Mouse (Mus musculus) right cerebral cortex, postnatal 10 days (tissue): ENCODE measurements around the gene Oca2.
A peak's percentile ranks its signal among the peaks of the same experiment; 100 is the strongest.

Experiments used
- DNase-seq, 2 experiments: peaks; one replicate each; pipeline ENCODE4 v3.0.0; 2021; ENCODE audit warnings: low spot score in 2 of 2

The Oca2 gene

GRCm38 (mm10) chr7:56239543-56239942, at the start of gene Oca2:
Oca2 (plus strand) TSS chr7:56239760.
- DNase-seq: no peak

DNA sequence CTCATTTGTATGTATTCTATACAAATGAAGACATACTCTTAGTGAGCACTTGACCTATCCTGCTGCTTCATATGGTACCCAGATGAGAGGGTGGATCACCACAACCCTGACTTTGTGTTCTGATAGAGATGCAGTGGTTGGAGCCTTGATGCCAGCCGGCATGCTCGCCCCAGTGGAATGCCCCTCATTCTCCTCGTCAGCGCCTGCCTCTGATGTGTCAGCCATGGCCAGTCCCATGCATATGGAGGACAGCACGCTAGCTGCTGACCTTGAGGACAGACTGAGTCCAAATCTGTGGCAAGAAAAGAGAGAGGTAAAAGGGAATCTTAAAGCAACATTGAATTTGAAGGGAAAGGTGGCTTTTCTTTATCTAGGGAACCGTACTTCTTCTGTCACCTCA, 48.5 kb upstream of the Oca2 start:
- DNase-seq: no peak

GRCm38 (mm10) chr7:56191661-56192060, 47.9 kb upstream of the Oca2 start:
- no peak for DNase-seq

DNA sequence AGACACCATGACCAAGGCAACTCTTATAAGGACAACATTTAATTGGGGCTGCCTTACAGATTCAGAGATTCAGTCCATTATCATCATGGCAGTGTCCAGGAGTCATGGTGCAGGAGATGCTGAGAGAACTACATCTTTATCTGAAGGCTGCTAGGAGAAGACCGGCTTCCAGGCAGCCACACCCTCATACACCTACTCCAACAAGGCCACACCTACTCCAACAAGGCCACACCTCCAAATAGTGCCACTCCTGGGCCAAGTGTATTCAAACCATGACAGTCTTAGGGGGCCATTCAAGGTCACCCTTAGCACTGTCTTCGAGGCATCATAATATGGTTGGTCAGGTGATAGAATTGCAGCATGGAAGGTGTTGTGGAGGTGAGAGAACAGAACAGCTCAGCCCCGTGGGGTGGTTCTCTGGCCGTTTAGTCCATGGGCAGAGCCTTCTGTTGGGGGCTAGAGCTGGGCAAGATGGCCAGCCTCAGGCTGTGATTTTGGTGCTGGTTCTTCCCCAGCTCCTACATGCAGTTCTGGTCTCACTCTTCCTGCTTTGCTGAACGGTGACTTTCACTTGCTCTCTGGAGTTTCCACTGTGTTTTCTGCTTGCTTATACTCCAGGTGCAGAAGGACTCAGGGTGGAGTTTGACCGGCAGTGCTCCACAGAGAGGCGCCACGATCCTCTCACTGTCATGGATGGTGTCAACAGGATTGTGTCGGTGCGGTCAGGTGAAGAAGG, 37.9 kb upstream of the Oca2 start:
- no peak for DNase-seq

GRCm38 (mm10) chr7:56202843-56203242, 36.7 kb upstream of the Oca2 start:
- no peak for DNase-seq

DNA sequence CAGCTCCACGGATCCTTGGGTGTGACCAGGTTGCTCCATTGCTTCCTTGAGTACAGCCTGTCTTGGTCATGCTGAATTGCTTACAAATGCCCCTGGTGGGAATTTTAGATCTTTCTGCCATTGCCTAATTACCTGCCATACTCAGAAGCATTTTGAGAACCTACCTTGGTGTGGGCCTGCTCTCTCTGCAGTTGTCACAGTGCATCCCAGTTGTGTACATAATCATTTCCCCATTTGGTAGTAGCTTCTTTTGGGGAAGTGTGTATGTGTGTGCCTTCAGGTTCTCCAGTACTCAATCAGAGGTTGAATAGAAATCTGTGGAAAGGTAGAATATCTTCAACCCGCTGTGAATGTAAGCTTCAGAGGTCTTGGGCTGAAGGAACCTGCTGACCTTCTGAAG, 36.3 kb upstream of the Oca2 start:
- DNase-seq: no peak

DNA sequence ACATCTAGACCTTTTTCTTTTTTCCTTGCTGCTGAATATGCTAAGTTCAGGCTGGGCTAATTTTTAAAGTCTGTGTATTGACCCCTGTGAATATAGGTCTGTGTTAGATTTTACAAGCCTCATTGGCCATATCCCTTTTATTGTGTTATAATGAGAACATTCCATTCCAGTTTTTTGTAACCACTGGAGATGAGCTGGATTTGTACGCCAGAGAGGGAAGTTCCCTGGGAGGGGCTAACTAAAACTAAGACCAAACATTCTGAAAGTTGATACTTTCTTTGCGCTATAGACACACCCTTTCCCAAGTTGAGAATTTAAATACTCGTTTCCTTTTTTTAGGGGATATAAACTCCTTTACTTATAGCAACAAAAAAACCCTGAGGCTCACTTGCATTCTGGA, 34.7 kb upstream of the Oca2 start:
- no peak for DNase-seq

GRCm38 (mm10) chr7:56220811-56221210, 18.7 kb upstream of the Oca2 start:
- DNase-seq: no peak

GRCm38 (mm10) chr7:56235794-56236423, 3.7 kb upstream of the Oca2 start:
- no peak for DNase-seq

- DNase-seq: no peak
Measured at GRCm38 (mm10) chr7:56236617-56237016, 2.9 kb upstream of the Oca2 start.

GRCm38 (mm10) chr7:56254568-56254967, 15.0 kb downstream of the Oca2 start:
- no peak for DNase-seq

DNA sequence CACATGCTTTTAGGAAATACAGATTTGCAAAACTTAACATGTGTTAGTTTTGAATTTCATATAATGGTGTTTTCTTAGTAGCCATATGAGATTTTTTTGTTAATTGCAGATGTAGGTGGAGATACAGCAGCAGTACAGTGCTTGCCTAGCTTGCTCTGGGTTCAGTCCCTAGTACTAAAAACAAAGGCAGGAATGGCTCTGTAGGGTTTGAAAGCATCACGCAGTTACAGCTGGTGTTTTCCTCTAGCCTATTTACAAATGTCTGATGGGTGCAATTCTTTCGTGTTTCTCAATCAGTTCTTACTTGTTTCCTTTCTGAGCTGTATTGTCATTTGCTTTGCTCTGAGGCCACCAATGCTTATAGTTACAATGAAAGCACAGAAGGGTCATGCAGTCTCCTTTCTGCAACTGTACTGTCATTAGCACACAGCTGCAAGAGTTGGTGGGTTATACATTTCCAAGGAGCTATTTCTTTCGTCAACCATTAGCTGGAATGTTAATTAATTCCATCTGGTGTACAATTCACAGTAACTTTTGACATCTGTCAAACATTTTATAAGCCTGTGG, 18.4 kb downstream of the Oca2 start:
- DNase-seq: no peak

GRCm38 (mm10) chr7:56277506-56277905, 37.9 kb downstream of the Oca2 start:
- no peak for DNase-seq

- peak; percentile 84 to 89 for DNase-seq
Measured at GRCm38 (mm10) chr7:56291468-56292115, 52.0 kb downstream of the Oca2 start.

DNA sequence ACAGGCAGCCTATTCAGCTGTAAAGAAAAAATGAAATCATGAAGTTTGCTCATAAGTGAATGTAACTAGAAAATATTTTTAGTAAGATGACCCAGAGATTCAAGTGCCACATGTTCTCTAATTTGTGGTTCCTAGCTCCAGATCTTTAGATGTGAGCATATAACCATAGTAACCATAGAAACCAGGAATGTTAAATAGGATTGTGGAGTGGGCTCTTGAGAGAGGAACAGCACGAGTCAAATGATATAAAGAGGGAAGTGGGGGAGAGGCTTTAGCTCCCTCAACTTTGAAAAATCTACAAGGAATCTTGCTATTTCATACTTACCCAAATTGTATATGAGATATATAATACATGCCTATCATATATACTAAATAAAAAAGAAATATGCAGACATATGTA, 64.8 kb downstream of the Oca2 start:
- no peak for DNase-seq

DNA sequence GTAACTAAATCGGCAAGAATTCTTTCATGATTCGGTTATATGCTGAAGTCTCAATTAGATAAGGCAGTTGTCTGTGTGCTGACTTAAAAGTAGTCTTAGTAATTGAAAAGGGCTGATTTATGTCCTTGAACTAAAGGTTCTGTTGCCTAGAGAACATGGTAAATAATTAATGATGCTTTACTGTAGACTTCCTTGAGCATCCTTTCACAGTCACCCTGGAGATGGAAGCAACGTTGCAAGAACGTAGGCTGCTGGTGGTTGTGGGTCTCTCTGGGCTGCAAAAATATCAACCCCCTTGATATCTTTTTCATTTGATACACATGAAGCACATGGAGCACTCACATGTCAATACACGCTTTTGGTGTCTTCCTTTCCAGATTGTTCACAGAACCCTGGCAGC, 74.8 kb downstream of the Oca2 start:
- no peak for DNase-seq

GRCm38 (mm10) chr7:56315630-56316529, 76.3 kb downstream of the Oca2 start:
- no peak for DNase-seq

DNA sequence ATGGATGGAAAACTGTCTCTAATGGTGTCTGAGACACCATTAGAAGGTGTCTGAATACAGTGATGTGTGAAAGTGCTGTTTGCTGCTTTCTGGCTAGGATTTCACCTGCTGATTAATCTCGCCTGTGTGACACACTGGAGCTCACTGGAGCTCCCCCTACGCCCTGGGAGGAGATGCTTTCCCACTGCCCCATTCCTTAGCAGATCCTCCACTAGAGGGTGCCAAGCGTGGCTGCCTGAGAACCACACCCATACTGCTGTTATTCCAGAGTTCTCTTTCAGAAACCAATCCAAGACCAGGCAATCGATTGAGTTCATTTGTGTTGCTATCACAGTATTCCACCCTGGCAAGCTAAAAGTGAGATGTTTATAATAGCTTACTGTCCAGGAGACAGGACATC, 88.2 kb downstream of the Oca2 start:
- DNase-seq: no peak

DNA sequence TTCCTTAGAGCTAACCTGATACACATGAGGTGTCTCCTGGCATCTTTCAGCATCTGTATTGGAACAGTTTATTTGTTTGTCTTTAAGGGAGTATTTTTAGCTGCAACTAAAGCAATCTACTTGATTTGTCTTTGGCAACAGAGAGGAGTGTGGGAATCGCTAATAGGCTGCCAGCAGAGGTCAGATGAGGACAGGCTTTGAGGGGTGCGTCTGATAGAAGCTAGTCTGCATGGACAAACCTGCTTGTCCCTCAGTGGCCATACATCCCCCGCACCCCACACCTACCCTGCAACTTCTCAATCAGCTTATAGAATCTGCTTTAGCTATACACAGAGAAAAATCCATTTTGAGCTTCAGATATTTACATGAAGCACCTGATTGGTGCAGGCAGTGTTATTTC, 109.0 kb downstream of the Oca2 start:
- peak; percentile 53 to 62 for DNase-seq

- peak in 1 of 2 experiments; percentile 46 for DNase-seq
Measured at GRCm38 (mm10) chr7:56356658-56357342, 117.2 kb downstream of the Oca2 start.
